Mouse (Mus musculus): ENCODE results near the gene Ssc4d.

The Ssc4d gene

GRCm38 (mm10) chr5:135974365-135974764, at the start of gene Ssc4d:
Gene Ssc4d, minus strand, starts transcription at chr5:135974531.
- DNase-seq = no peak

- no peak for DNase-seq
These were observed 45.6 kb upstream of the Ssc4d start for GRCm38 (mm10) chr5:136019907-136020306.

GRCm38 (mm10) chr5:136018726-136019125, 44.4 kb upstream of the Ssc4d start:
- no peak for DNase-seq

- no peak for DNase-seq
These were observed 42.9 kb upstream of the Ssc4d start for GRCm38 (mm10) chr5:136017262-136017661.

GRCm38 (mm10) chr5:136016014-136016876, 41.9 kb upstream of the Ssc4d start:
- peak; percentile 37 to 52 for DNase-seq

- no peak for DNase-seq
These were observed 41.3 kb upstream of the Ssc4d start for GRCm38 (mm10) chr5:136015586-136015985.

- DNase-seq = no peak
These were observed 40.5 kb upstream of the Ssc4d start for GRCm38 (mm10) chr5:136014877-136015276.

- no peak for DNase-seq
These were observed 33.4 kb upstream of the Ssc4d start for GRCm38 (mm10) chr5:136007745-136008144.

- no peak for DNase-seq
These were observed 30.2 kb upstream of the Ssc4d start for GRCm38 (mm10) chr5:136004537-136004936.

- DNase-seq = no peak
These were observed 28.4 kb upstream of the Ssc4d start for GRCm38 (mm10) chr5:136002751-136003151.

GRCm38 (mm10) chr5:136002325-136002724, 28.0 kb upstream of the Ssc4d start:
- DNase-seq = no peak

GRCm38 (mm10) chr5:136001222-136001621, 26.9 kb upstream of the Ssc4d start:
- no peak for DNase-seq

GRCm38 (mm10) chr5:135996162-135996561, 21.8 kb upstream of the Ssc4d start:
- no peak for DNase-seq

- peak; percentile 92 to 94 for DNase-seq
These were observed 20.7 kb upstream of the Ssc4d start, which contains the start of gene Dtx2 for GRCm38 (mm10) chr5:135994725-135995687. Gene Dtx2, plus strand, starts transcription at chr5:135994800.

- peak in 1 of 2 experiments; percentile 22 for DNase-seq
These were observed 20.0 kb upstream of the Ssc4d start for GRCm38 (mm10) chr5:135994335-135994724.

GRCm38 (mm10) chr5:135993381-135993965, 19.1 kb upstream of the Ssc4d start:
- no peak for DNase-seq

- DNase-seq = no peak
These were observed 16.3 kb upstream of the Ssc4d start for GRCm38 (mm10) chr5:135990601-135991000.

- no peak for DNase-seq
These were observed 12.9 kb upstream of the Ssc4d start for GRCm38 (mm10) chr5:135987248-135987647.

GRCm38 (mm10) chr5:135984546-135985044, 10.3 kb upstream of the Ssc4d start:
- DNase-seq = no peak

- peak; percentile 82 to 86 for DNase-seq
These were observed 8.1 kb upstream of the Ssc4d start for GRCm38 (mm10) chr5:135982398-135982797.

GRCm38 (mm10) chr5:135979904-135980303, 5.6 kb upstream of the Ssc4d start, which contains the start of gene Zp3:
Gene Zp3, plus strand, starts transcription at chr5:135980099.
- DNase-seq = no peak

GRCm38 (mm10) chr5:135979381-135979780, 5.0 kb upstream of the Ssc4d start:
- DNase-seq = no peak
